Mouse (Mus musculus): ENCODE data around the gene Vmn2r105.

The Vmn2r105 gene

GRCm38 (mm10) chr17:20234952-20235351 lies at the start of gene Vmn2r105:
Vmn2r105 (minus strand) TSS chr17:20235052.
- no peak for DNase-seq (ENCODE audit: extremely low spot score)

GRCm38 (mm10) chr17:20255522-20255921 lies 20.7 kb upstream of the Vmn2r105 start:
- no peak for DNase-seq (ENCODE audit: extremely low spot score)

DNA sequence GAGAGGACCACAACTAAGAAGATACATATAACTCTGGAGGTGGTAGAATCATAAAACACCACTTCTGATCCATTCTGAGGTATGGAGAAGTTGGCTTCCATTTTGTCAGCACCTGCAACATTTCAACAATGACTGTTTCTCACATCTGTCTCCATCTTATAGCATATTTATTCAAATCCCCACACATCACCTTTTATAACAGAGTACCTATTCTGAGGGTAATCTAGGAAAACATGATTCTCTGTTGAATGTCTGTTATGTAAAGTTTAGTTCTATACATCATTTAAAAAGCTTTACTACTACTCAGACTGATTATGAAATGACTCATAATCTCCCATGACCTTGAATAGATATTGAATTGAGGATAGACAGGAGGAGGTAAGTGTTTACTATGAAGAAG lies 51.9 kb downstream of the Vmn2r105 start, which contains the start of gene Fpr-rs6:
Gene Fpr-rs6, minus strand, starts transcription at position 101 of the 400 bp plus-strand sequence.
- DNase-seq (ENCODE audit: extremely low spot score) = no peak

Measured in embryo, embryonic 9.5 days (tissue).